Mouse (Mus musculus) common myeloid progenitor, adult 5-6 weeks (primary cell): ENCODE results near the gene Gsx2. TPM values are rescaled to one million over a fixed set of nuclear protein-coding genes. Genes with fewer than 3 reads are reported as not detected.

Experiments
- ATAC-seq: replicated peaks from 2 replicates; pipeline ENCODE4 v1.8.0; 2016; ENCODE audit warnings: low read depth, mild to moderate bottlenecking, moderate TSS enrichment, inconsistent platforms; ENCODE audit not compliant: poor library complexity, severe bottlenecking
- total RNA-seq: library from RNA; stranded (forward); fragments of 200-1000, 187-1606 nt; gene quantifications from 2 replicates; pipeline ENCODE4 v1.2.3, GENCODE M21; 2017

The Gsx2 gene
- total RNA-seq, 1 experiment from 2014 or later: not detected

DNA sequence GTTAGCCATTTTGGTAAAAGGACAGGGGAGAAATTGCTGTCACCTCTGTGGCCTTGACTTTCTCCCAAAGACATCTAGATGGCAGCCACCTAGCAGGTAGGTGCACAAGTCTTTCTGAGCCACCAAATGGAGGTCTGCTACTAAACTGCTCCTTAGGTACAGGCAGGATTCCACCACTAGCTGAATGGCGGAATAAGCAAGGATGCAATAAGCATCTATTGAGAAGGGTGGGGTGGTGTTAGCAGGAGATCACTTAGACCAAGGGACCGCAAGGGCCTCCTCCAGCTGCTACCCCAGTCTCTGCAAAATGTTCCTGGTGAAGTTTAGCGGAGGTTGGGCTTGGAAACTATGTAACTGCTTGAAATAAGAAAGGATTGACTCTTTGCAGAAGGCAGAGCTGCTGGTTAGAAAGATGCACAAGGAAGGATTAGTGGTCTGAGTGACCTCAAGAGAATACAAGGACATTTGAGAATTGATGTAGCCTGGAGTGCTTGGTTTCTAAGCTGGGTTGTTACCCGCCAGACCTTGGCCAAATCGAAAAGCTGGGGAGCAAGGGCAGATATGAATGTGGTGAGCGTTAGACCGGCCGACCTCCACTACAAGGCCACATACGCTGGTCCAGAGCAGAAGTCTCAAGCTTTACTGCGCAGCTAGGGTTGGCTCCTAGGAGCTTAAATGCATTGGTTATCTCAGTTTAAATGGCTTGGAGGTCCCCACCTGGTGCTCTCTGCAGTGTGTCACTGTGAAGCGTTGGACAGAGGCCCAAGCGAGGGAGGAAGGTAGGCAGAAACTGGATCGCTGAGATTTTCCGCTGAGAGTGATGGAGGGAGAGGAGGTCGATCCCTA is 641 bp upstream of the Gsx2 start:
- ATAC-seq: no peak

- no peak for ATAC-seq
Observed at GRCm38 (mm10) chr5:75076326-75077050, 1.1 kb downstream of the Gsx2 start.

GRCm38 (mm10) chr5:75077051-75077380 is 1.6 kb downstream of the Gsx2 start:
- no peak for ATAC-seq

DNA sequence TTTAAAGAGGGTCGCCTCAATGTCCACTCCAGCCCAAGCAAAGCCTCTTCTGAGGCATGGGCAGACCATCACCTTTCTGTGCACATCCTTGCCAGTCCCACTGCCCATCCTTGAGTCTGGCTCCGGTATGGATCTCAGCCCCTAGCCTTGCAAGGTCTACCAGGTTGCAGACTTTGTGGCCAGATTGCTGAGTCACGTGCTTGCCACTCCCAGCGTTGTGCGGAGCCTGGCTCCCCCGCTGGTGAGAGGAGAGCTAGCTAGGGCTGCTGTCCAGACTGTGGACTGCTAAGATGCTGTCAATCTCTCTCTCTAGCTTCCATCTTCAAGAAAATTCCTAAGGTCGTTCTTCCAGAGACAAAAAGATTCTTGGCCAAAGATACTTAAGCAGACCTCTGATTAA is 4.2 kb downstream of the Gsx2 start:
- ATAC-seq: peak; percentile 64; the same call in 1 of the 2 replicates

DNA sequence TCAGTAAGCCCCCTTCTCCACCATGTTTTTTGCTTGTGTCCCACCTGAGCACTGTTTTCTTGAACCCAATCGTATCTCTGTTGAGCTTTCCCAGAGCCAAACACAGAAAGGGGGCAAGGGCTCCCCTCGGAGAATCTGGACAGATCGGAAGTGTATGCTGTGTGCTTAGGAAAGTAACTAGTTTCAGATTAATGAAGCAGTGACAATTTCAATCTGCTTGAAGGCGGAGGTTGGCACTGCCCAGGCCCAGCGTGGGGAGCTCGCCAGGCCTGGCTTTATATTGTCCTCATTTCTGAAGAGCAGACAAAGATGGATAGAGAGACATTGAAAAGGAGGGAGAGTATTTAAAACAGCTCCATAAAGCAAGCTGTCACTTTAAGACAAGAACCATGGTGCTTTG is 7.0 kb downstream of the Gsx2 start:
- no peak for ATAC-seq

- ATAC-seq: no peak
Observed at GRCm38 (mm10) chr5:75083061-75083460, 7.7 kb downstream of the Gsx2 start.

- ATAC-seq: no peak
Observed at GRCm38 (mm10) chr5:75083591-75084392, 8.4 kb downstream of the Gsx2 start.

DNA sequence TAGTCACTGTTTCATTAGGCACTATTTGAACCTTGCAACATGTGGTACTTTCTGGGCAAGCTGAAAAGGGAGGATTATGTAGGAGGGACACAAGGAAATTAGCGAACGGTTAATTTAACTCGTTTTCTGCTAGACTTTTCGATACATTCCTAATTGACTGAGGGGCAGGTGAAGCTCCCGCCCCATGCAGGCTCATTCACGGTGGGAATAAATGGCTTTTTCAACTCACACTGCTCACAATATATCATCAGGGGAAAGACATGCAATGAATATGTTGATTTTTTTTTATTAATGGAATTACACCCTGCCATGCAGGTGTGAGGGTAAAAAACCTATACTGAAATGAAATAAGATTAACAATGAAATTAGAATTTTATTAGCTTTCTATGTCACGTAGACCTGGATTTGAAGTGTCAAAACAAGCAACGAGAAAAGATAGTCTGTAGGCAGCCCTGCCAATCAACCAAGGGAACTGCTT is 9.0 kb downstream of the Gsx2 start:
- no peak for ATAC-seq

- ATAC-seq: no peak
Observed at GRCm38 (mm10) chr5:75084871-75085520, 9.6 kb downstream of the Gsx2 start.

GRCm38 (mm10) chr5:75085521-75085875 is 10.1 kb downstream of the Gsx2 start:
- no peak for ATAC-seq

DNA sequence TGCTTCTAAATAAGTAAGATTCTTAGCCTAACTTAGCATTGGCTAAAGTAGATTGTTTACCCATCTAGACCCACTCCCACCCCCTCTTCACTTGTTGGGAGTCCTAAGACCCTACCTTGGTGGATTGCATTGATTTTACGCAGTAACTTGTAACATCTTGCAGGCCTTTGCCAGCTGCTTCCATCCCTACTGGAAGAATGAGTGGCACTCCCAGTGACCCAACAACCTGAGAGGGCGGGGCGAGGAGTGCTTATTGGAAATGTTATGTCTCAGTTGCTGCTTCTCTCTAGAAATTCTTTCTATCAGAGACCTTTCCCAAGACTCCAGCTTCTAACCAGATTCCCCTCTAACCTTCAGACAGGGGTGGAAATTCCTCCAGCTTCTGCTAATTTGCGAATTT is 10.5 kb downstream of the Gsx2 start:
- ATAC-seq: no peak

DNA sequence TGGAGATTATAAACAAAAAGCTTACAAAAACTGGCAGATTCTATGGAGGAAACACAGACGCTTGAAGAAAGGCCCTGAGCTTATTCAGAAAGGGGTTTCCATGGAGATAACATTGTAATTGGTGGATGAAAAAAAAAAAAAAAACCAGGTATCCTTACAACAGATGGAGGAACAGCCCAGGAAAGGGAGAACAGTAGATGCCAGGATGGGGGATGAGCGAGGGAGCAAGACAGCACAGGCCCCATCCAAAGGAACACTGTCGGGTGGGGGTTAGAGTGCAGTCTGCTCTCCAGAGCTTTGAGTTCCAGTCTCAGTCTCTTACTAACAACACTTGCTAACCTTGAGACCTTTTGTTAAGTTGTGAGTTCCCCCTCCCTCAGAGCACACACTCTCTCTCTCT is 31.1 kb downstream of the Gsx2 start:
- no peak for ATAC-seq

DNA sequence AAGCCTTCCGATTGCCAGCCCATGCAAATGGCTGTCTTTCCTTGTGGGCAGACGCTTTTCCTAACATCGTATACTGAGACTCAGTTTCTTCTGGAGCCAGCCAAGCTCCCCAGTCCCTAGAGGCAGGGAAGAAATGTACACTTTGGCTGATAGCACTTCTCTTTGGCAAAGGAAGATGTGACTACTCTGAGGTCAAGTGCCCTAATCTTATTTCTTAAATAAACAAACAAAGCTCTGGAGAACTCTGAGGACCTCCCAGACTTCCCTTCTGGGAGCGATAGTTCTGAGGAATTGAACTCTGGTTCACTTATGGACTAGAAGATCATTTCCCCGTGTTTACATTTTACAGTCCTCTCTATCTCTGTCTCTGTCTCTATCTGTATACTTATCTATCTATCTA is 34.0 kb downstream of the Gsx2 start:
- no peak for ATAC-seq

- no peak for ATAC-seq
Observed at GRCm38 (mm10) chr5:75111781-75112180, 36.4 kb downstream of the Gsx2 start.

- ATAC-seq: peak; percentile 62; the same call in 1 of the 2 replicates
Observed at GRCm38 (mm10) chr5:75118840-75119239, 43.4 kb downstream of the Gsx2 start.

DNA sequence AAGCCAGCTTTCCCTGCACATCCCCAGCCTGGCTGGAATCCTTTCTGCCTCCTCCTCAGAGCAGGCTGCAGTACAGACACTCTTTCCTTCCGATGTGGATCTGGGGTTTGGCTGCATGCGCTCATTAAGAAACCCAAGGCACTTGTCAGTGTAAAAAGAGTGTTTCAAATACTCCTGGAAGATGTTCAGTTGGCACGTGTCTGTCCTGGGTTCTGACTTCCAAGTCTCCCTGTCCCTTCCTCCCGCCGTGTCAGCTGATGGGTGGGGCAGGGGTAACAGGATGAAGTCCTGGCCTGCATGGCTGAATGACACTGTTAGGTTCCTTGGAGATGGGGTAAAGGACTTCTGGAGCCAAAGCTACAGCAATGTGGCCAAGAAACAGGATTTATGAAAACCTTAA is 46.2 kb downstream of the Gsx2 start:
- ATAC-seq: no peak
